Mouse (Mus musculus) adrenal gland, postnatal 14 days (tissue): ENCODE data around the gene H2-M11. TPM values are rescaled to one million over a fixed set of nuclear protein-coding genes. Genes with fewer than 3 reads are reported as not detected.

Source experiments
- DNase-seq: peaks from one replicate; pipeline ENCODE4 v3.0.0; 2021; ENCODE audit warnings: mixed read lengths
- long read RNA-seq, 2 experiments: library from polyadenylated mRNA; stranded (forward); transcript quantifications; one replicate each; pipeline ENCODE4 v2.0.0; 2021
- total RNA-seq: library from RNA; stranded (reverse); gene quantifications from 2 replicates; pipeline ENCODE4 v1.2.3, GENCODE M21; 2021

Gene H2-M11
- not detected in 2 replicates for total RNA-seq
- long read RNA-seq, experiment 1: 0 reads
- long read RNA-seq, experiment 2: 0 reads

DNA sequence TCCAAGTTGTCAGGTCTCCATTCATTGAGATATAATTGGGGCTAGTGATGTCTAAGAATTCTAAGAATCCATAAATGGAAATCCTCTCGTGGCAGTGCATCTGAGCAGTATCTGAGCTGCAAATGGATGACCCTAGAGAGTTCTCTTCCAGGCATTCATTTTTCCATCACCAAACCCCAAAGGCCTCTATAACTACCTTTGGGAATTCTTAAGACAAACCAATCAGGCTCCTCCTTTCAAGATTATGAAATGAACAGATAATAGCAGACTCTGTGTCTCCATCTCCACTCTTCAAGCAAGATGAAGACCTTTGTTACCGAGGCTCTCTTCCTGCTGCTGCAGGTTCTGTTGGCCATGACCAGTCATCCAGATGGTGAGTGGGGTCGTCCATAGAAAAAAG lies at the start of gene H2-M11:
Gene H2-M11, plus strand, starts transcription at position 301 of the 400 bp plus-strand sequence.
- DNase-seq: no peak

DNA sequence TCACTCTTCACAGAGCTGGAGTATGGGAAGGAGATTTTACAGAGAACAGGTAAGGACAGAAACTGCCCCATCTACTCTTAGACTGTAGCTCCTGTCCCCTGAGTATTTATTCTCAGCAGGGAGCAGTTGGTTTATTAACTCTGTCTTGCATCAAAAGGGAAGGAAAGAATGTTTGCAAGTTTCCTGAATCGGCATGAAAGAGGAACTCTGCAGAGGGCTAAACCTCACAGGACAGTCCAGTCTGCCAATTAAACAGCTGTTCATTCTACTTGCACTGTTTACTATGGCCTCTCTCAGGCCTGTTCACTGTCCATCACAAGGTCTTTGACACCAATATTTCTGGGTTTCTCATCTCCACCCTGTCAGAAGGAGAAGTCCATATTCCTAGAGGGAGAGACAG lies 46.4 kb upstream of the H2-M11 start:
- DNase-seq: no peak

GRCm38 (mm10) chr17:36503910-36504309 lies 43.0 kb upstream of the H2-M11 start:
- no peak for DNase-seq

Other genes starting within 250 kb of the H2-M11 start
- not detected in 2 replicates for gene H2-M10.1, start 220.9 kb upstream of the H2-M11 start, total RNA-seq
- not detected in 2 replicates for gene H2-M10.3, start 178.7 kb upstream of the H2-M11 start, total RNA-seq
- gene H2-M10.4, start 84.7 kb upstream of the H2-M11 start, total RNA-seq: not detected in 2 replicates
- 0.30 and 1.0 TPM in 2 replicates for gene H2-M9, start 95.6 kb downstream of the H2-M11 start, total RNA-seq
- gene H2-M1, start 125.1 kb downstream of the H2-M11 start, total RNA-seq: not detected in 2 replicates
- not detected in 2 replicates for gene H2-M10.5, start 225.8 kb downstream of the H2-M11 start, total RNA-seq